In the genomic region with DNA sequence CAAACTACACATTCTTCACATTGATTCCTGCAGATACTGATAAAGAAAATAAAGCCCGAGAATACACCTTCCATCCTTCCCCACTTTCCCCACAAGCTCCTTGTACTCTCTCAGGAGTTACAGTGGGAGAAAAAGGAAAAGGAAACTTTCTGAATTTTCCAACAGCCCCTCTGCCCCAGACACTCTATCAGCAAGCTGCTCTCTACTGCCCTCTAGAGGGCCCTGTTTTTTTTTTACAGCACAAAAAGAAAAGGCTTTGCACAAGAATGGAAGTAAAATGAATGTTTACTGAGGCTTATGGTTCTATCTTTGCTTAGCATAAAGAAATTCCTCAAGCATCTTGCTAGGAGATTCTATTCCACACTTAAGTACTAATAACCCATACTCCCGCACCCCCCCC, we compare ENCODE assay signal across 8 mouse cellular contexts.
DNase-seq lines count a peak whose midpoint lies in the region; ATAC-seq and TF ChIP-seq lines count a peak whose summit lies in the region.

No protein-coding gene starts in this region.

- no peak overlapping the region for H3K27ac ChIP-seq in gastrocnemius, adult 2 months
- no peak overlapping the region for H3K27ac ChIP-seq in limb, embryonic 11.5 days (replicated peaks; ENCODE audit: low read depth, low read length)
- H3K27ac ChIP-seq in limb, embryonic 10.5 days = no peak overlapping the region
- H3K27ac ChIP-seq in embryonic facial prominence, embryonic 11.5 days (replicated peaks; ENCODE audit: low read depth, low read length) = no peak overlapping the region

- intact Hi-C loops in gastrocnemius, adult 2 months (cut with DNase I) = no loop called here

- WGBS in limb, embryonic 11.5 days = 59% methylated on average over 2 of the region's 2 CpGs
- 80% methylated on average over 2 of the region's 2 CpGs for WGBS in limb, embryonic 10.5 days
- WGBS in embryonic facial prominence, embryonic 11.5 days = 65% methylated on average over 2 of the region's 2 CpGs

- no peak for DNase-seq in gastrocnemius, adult 2 months
- DNase-seq in gastrocnemius, adult 8-10 months (ENCODE audit: low spot score in 2 of 2) = no peak
- DNase-seq in limb, embryonic 11.5 days (ENCODE audit: low spot score) = peak; percentile 60
- no peak for DNase-seq in limb, embryonic 10.5 days (ENCODE audit: low spot score)
- DNase-seq in G1E (ENCODE audit: low spot score) = no peak
- DNase-seq in embryonic facial prominence, embryonic 11.5 days (ENCODE audit: low spot score) = peak; percentile 74
- peak; percentile 7 for DNase-seq in splenic B cell, adult 2 months (ENCODE audit: low read depth, low spot score)
- DNase-seq in urinary bladder, postnatal 36 days (ENCODE audit: low spot score in 2 of 2) = no peak

- no peaks in the 10 kb centered on the region for H3K4me1 ChIP-seq in limb, embryonic 11.5 days (ENCODE audit: control insufficient read depth, insufficient read depth, low read length)
- peaks cover 18% of the 10 kb centered on the region for H3K4me1 ChIP-seq in limb, embryonic 10.5 days
- peaks cover 3% of the 10 kb centered on the region; the same call in 1 of the 2 replicates for H3K4me1 ChIP-seq in G1E (ENCODE audit: insufficient read depth, low read depth, low read length)
- no peaks in the 10 kb centered on the region for H3K4me1 ChIP-seq in embryonic facial prominence, embryonic 11.5 days (ENCODE audit: control insufficient read depth, insufficient read depth, low read length)

- H3K27me3 ChIP-seq in limb, embryonic 11.5 days (ENCODE audit: control insufficient read depth, insufficient read depth, low read length) = no peaks in the 10 kb centered on the region
- H3K27me3 ChIP-seq in limb, embryonic 10.5 days (ENCODE audit: low read depth, poor library complexity, severe bottlenecking) = no peaks in the 10 kb centered on the region
- H3K27me3 ChIP-seq in G1E (ENCODE audit: insufficient read depth, low read length) = no peaks in the 10 kb centered on the region
- H3K27me3 ChIP-seq in embryonic facial prominence, embryonic 11.5 days (ENCODE audit: control insufficient read depth, insufficient read depth, low read length) = no peaks in the 10 kb centered on the region
- no peaks in the 10 kb centered on the region for H3K27me3 ChIP-seq in splenic B cell, adult 2 months (ENCODE audit: control insufficient read depth, insufficient read depth, low read length, poor library complexity, severe bottlenecking)

- no peak overlapping the region for H3K4me2 ChIP-seq in limb, embryonic 11.5 days (ENCODE audit: low read depth, severe bottlenecking)
- no peak overlapping the region for H3K4me2 ChIP-seq in embryonic facial prominence, embryonic 11.5 days (ENCODE audit: low read depth, low read length)

- H3K36me3 ChIP-seq in limb, embryonic 11.5 days (ENCODE audit: control insufficient read depth, insufficient read depth, low read length) = no peaks in the 10 kb centered on the region
- H3K36me3 ChIP-seq in limb, embryonic 10.5 days = no peaks in the 10 kb centered on the region
- no peaks in the 10 kb centered on the region for H3K36me3 ChIP-seq in G1E (replicated peaks)
- no peaks in the 10 kb centered on the region for H3K36me3 ChIP-seq in embryonic facial prominence, embryonic 11.5 days (replicated peaks; ENCODE audit: control insufficient read depth, insufficient read depth, low read depth, low read length)
- no peaks in the 10 kb centered on the region for H3K36me3 ChIP-seq in splenic B cell, adult 2 months (ENCODE audit: control insufficient read depth, insufficient read depth, low read length, poor library complexity, severe bottlenecking)

- H3K9me3 ChIP-seq in limb, embryonic 11.5 days (ENCODE audit: control insufficient read depth, low read length) = 0 out of 2 replicates have a peak, but pooled peaks cover 2% of the 10 kb centered on the region
- H3K9me3 ChIP-seq in limb, embryonic 10.5 days (replicated peaks) = no peaks in the 10 kb centered on the region
- H3K9me3 ChIP-seq in G1E (replicated peaks) = peaks cover 15% of the 10 kb centered on the region
- H3K9me3 ChIP-seq in embryonic facial prominence, embryonic 11.5 days (replicated peaks; ENCODE audit: control insufficient read depth, low read length) = no peaks in the 10 kb centered on the region

- ATAC-seq in limb, embryonic 11.5 days (ENCODE audit: insufficient number of reproducible peaks, low FRiP score, low TSS enrichment, low read depth) = no peak
- no peak for ATAC-seq in G1E (ENCODE audit: extremely low read depth, insufficient number of reproducible peaks, low FRiP score, poor library complexity, severe bottlenecking)
- ATAC-seq in embryonic facial prominence, embryonic 11.5 days (replicated peaks; ENCODE audit: insufficient number of reproducible peaks, low FRiP score, low TSS enrichment, low read depth) = no peak

- no peak overlapping the region for H3K9ac ChIP-seq in limb, embryonic 11.5 days (ENCODE audit: low read length)
- no peak overlapping the region for H3K9ac ChIP-seq in embryonic facial prominence, embryonic 11.5 days (replicated peaks; ENCODE audit: low read length)

- no peak overlapping the region for H3K4me3 ChIP-seq in gastrocnemius, adult 2 months
- H3K4me3 ChIP-seq in limb, embryonic 11.5 days (ENCODE audit: low read depth, low read length) = no peak overlapping the region
- no peak overlapping the region for H3K4me3 ChIP-seq in limb, embryonic 10.5 days
- H3K4me3 ChIP-seq in G1E (ENCODE audit: low read depth, low read length) = no peak overlapping the region
- H3K4me3 ChIP-seq in embryonic facial prominence, embryonic 11.5 days (ENCODE audit: low read depth, low read length) = no peak overlapping the region

- peak; percentile 84 for TF ChIP-seq CTCF in gastrocnemius, adult 2 months (IDR thresholded peaks at IDR 0.05)
- 0 out of 2 replicates have a peak, but pooled peaks have one; percentile 7 for TF ChIP-seq CTCF in G1E (IDR thresholded peaks at IDR 0.05; ENCODE audit: low read depth, low read length)

Comparison
In these comparisons a context has a peak if more than half of its experiments do, and no peak if none do; other contexts are left out.
1. DNase-seq: peak in limb, embryonic 11.5 days (single experiment), embryonic facial prominence, embryonic 11.5 days (single experiment) and splenic B cell, adult 2 months (single experiment); none in gastrocnemius, adult 2 months (single experiment), gastrocnemius, adult 8-10 months (0 of 2), limb, embryonic 10.5 days (single experiment), G1E (single experiment) and urinary bladder, postnatal 36 days (0 of 2).